Mouse (Mus musculus) brain, embryonic 14.5 days (tissue): ENCODE data around the gene Efhd1.

ENCODE experiments used
- CTCF ChIP-seq: fragments of 200-500 bp; IDR thresholded peaks from 2 replicates; pipeline ENCODE4 v1.5.1; 2012; ENCODE audit warnings: inconsistent platforms, mild to moderate bottlenecking, moderate library complexity, borderline replicate concordance; ENCODE audit not compliant: insufficient read depth, insufficient read length; ENCODE audit errors: extremely low read depth
- POLR2A ChIP-seq: fragments of 200-500 bp; IDR thresholded peaks from 2 replicates; pipeline ENCODE4 v1.6.1; 2012; ENCODE audit warnings: mild to moderate bottlenecking, inconsistent platforms, borderline replicate concordance; ENCODE audit not compliant: poor library complexity, insufficient read depth, insufficient read length, severe bottlenecking; ENCODE audit errors: extremely low read depth

DNA sequence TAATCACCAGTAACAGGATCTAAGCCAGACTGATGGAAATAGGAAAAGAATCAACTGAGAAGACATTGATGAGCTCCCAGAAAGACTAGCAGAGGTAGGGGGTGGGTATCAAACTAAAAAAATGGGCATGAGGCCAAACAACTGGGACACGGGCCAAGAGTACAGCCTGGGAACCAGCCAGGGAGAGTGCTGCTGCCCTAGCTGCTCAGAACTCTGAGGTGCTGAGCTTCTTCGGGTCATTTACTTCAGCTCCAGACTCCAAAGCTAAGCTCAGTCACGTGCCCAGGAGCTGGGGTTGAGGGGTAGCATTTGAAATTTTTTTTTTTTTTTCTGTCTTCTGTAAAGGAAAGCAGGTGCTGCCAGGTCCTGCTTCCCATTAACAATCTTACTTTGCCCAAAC, 52.5 kb downstream of the Efhd1 start:
- TF ChIP-seq POLR2A (no peak), CTCF (no peak)
